Mouse (Mus musculus): ENCODE measurements at regions not wholly inside any gene's neighbourhood (a gene's known extent, or its start where the extent isn't known, plus 50 kb on each side); places are given as distances from the start of the nearest gene placed in this dataset.
"Not testable (repeated sequence)": the region's sequence is repeated elsewhere in the genome, so short reads cannot be mapped to it uniquely, and the experiment has no call there.

GRCm38 (mm10) chr14:104208040-104208816, 259.6 kb downstream of the Pou4f1 start:
- DNase-seq (ENCODE audit: low spot score in 2 of 2) = no peak

- no peak for DNase-seq (ENCODE audit: low spot score in 2 of 2)
Measured at GRCm38 (mm10) chr14:104206602-104207001, 261.2 kb downstream of the Pou4f1 start.

GRCm38 (mm10) chr14:104203239-104203986, 264.4 kb downstream of the Pou4f1 start:
- no peak for DNase-seq (ENCODE audit: low spot score in 2 of 2)

GRCm38 (mm10) chr14:104193198-104193597, 274.6 kb downstream of the Pou4f1 start:
- no peak for DNase-seq (ENCODE audit: low spot score in 2 of 2)

GRCm38 (mm10) chr14:104175122-104175521, 292.7 kb downstream of the Pou4f1 start:
- DNase-seq (ENCODE audit: low spot score in 2 of 2) = no peak

GRCm38 (mm10) chr14:104146841-104147240, 302.6 kb upstream of the Ednrb start:
- no peak for DNase-seq (ENCODE audit: low spot score in 2 of 2)

- DNase-seq (ENCODE audit: low spot score in 2 of 2) = no peak
Measured at GRCm38 (mm10) chr14:104145395-104145794, 301.2 kb upstream of the Ednrb start.

GRCm38 (mm10) chr14:104114986-104115951, 271.1 kb upstream of the Ednrb start:
- no peak for DNase-seq (ENCODE audit: low spot score in 2 of 2)

- DNase-seq (ENCODE audit: low spot score in 2 of 2) = no peak
Measured at GRCm38 (mm10) chr14:104114182-104114581, 270.0 kb upstream of the Ednrb start.

- DNase-seq (ENCODE audit: low spot score in 2 of 2) = no peak
Measured at GRCm38 (mm10) chr14:104113448-104113847, 269.2 kb upstream of the Ednrb start.

- DNase-seq (ENCODE audit: low spot score in 2 of 2) = no peak
Measured at GRCm38 (mm10) chr14:104086381-104086780, 242.2 kb upstream of the Ednrb start.

- not testable (repeated sequence) for DNase-seq (ENCODE audit: low spot score in 2 of 2)
Measured at GRCm38 (mm10) chr14:104064199-104064598, 220.0 kb upstream of the Ednrb start.

GRCm38 (mm10) chr14:104053697-104054096, 209.5 kb upstream of the Ednrb start:
- DNase-seq (ENCODE audit: low spot score in 2 of 2) = no peak

- DNase-seq (ENCODE audit: low spot score in 2 of 2) = no peak
Measured at GRCm38 (mm10) chr14:104038628-104039325, 194.6 kb upstream of the Ednrb start.

- DNase-seq (ENCODE audit: low spot score in 2 of 2) = no peak
Measured at GRCm38 (mm10) chr14:104033606-104034005, 189.4 kb upstream of the Ednrb start.

GRCm38 (mm10) chr14:104030784-104031470, 186.7 kb upstream of the Ednrb start:
- DNase-seq (ENCODE audit: low spot score in 2 of 2) = no peak

- no peak for DNase-seq (ENCODE audit: low spot score in 2 of 2)
Measured at GRCm38 (mm10) chr14:104029668-104030530, 185.7 kb upstream of the Ednrb start.

GRCm38 (mm10) chr14:104027900-104028285, 183.7 kb upstream of the Ednrb start:
- DNase-seq (ENCODE audit: low spot score in 2 of 2) = no peak
